Mouse (Mus musculus) hindbrain, embryonic 12.5 days (tissue): ENCODE results near the gene Lrrc28. TPM values are rescaled to one million over a fixed set of nuclear protein-coding genes. Genes with fewer than 3 reads are reported as not detected.

ENCODE experiments used
- ATAC-seq: fragments of 200-750 bp; cut with Nextera tagmentation; 2 replicates; pipeline ENCODE4 v1.8.0; 2017; ENCODE audit warnings: moderate TSS enrichment; ENCODE audit not compliant: low FRiP score
- H3K27ac ChIP-seq: fragments of 300-500 bp; sonication (generic); 2 replicates; pipeline ENCODE4 v1.5.1; 2016; ENCODE audit warnings: mild to moderate bottlenecking
- H3K27me3 ChIP-seq: fragments of 300-500 bp; sonication (generic); 2 replicates; pipeline ENCODE4 v1.6.1; 2016; ENCODE audit warnings: mild to moderate bottlenecking
- H3K36me3 ChIP-seq: fragments of 300-500 bp; sonication (generic); 2 replicates; pipeline ENCODE4 v1.6.1; 2016; ENCODE audit warnings: mild to moderate bottlenecking
- H3K4me1 ChIP-seq: fragments of 300-500 bp; sonication (generic); 2 replicates; pipeline ENCODE4 v1.6.1; 2016
- H3K4me2 ChIP-seq: fragments of 300-500 bp; sonication (generic); replicated peaks from 2 replicates; pipeline ENCODE4 v1.6.1; 2016; ENCODE audit warnings: mild to moderate bottlenecking
- H3K4me3 ChIP-seq: fragments of 300-500 bp; sonication (generic); 2 replicates; pipeline ENCODE4 v1.5.1; 2016; ENCODE audit warnings: mild to moderate bottlenecking
- H3K9ac ChIP-seq: fragments of 300-500 bp; sonication (generic); 2 replicates; pipeline ENCODE4 v1.6.1; 2016; ENCODE audit warnings: mild to moderate bottlenecking, moderate library complexity
- H3K9me3 ChIP-seq: fragments of 300-500 bp; sonication (generic); replicated peaks from 2 replicates; pipeline ENCODE4 v1.6.1; 2016; ENCODE audit warnings: mild to moderate bottlenecking
- WGBS: fragments of 180-500 bp; shearing (Covaris S2); methylation state at CpG from one replicate; pipeline ENCODE4 v1.1.7; 2016; 5-methylcytosine and 5-hydroxymethylcytosine counted together
- polyA plus RNA-seq: library from polyadenylated mRNA; unstranded; fragments of >200 nt; fragmentation: Nextera tagmentation; extraction: Ambion mirVana; gene quantifications from 2 replicates; pipeline ENCODE4 v1.2.1, GENCODE M21; 2016

Gene Lrrc28
- polyA plus RNA-seq, 1 experiment from 2014 or later: 31.3 TPM

DNA sequence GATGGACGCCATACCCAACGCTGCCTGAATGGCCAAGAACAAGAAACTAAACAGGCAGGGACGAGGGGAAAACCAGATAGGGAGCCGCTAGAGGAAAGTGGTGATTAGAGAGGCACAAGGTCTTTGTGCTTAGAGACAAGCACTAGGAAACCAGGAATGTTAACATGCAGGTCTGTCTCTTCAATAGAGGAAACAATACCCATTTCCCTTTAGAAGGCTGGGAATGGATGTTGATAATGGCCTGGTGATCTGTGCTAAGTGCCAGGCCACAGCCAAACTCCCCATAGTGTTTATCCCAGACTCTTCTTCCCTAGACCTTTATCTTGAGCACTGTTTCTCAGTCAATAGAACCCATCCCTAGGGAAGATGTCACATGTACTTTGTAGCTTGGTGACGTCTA, 61.2 kb downstream of the Lrrc28 start:
- Histone ChIP-seq H3K27me3 (no peaks in the 10 kb centered on the region), H3K9me3 (no peaks in the 10 kb centered on the region), H3K4me3 (no peak overlapping the region), H3K4me2 (no peak overlapping the region), H3K36me3 (no peaks in the 10 kb centered on the region), H3K9ac (no peak overlapping the region), H3K27ac (no peak overlapping the region), H3K4me1 (no peaks in the 10 kb centered on the region)
- whole genome bisulfite sequencing: 66% methylated on average over 5 of the region's 5 CpGs
- ATAC-seq: no peak

DNA sequence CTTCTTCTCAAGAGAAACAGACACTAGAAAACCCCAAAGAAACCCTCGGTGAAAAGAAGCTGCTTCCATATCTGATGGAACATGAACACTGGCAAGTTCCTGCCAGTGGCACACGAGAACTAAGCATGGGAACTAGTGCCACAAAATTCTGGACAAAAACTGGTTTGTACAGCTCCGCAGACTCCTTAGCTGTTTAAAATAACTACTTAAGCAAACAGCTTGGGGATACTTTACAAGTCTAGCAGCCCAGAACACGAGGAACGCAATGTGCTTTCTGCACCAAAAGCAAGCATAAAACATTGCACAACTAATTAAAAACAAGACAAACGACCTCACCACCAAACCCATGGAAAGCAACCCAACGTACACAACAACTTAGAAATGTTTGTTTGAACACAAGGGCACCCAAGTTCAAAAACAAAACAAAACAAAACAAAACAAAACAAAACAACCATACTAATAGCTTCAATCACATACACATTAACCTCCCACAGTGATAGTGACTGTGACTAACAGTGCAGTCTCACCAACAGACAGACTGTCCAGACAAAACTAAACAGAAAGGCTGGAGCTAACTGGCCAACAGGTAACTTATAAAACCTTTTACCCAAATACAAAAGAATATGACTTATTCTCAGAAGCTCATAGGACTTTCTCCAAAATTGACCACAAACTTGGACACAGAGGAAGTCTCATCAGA, 66.1 kb downstream of the Lrrc28 start:
- no peak for ATAC-seq
- Histone ChIP-seq H3K4me2 (no peak overlapping the region), H3K27me3 (no peaks in the 10 kb centered on the region), H3K9me3 (no peaks in the 10 kb centered on the region), H3K4me3 (no peak overlapping the region), H3K4me1 (no peaks in the 10 kb centered on the region), H3K27ac (no peak overlapping the region), H3K36me3 (no peaks in the 10 kb centered on the region), H3K9ac (no peak overlapping the region)
- WGBS: 74% methylated on average over 7 of the region's 7 CpGs

DNA sequence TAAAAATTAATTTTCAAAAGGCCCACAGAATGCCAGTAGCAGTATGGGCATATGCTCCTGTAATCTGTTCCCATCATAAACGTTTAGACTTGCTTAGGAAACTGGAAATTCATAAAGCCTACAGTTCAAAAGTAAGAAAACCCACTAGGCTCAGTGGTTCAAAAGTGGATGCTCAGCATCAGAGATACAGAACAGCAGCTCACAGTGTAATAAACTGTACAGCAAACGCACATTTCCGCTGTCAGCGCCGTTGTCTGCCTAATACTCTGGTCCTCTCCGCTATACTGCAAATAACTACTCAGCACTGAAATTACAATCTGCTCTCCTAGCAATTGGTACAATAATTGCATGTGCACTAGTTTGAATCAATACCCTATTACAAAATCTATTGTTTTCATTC, 67.0 kb downstream of the Lrrc28 start:
- Histone ChIP-seq H3K4me3 (no peak overlapping the region), H3K4me2 (no peak overlapping the region), H3K36me3 (no peaks in the 10 kb centered on the region), H3K9me3 (no peaks in the 10 kb centered on the region), H3K27ac (no peak overlapping the region), H3K4me1 (no peaks in the 10 kb centered on the region), H3K9ac (no peak overlapping the region), H3K27me3 (no peaks in the 10 kb centered on the region)
- 94% methylated on average over 6 of the region's 6 CpGs for WGBS
- ATAC-seq: no peak

DNA sequence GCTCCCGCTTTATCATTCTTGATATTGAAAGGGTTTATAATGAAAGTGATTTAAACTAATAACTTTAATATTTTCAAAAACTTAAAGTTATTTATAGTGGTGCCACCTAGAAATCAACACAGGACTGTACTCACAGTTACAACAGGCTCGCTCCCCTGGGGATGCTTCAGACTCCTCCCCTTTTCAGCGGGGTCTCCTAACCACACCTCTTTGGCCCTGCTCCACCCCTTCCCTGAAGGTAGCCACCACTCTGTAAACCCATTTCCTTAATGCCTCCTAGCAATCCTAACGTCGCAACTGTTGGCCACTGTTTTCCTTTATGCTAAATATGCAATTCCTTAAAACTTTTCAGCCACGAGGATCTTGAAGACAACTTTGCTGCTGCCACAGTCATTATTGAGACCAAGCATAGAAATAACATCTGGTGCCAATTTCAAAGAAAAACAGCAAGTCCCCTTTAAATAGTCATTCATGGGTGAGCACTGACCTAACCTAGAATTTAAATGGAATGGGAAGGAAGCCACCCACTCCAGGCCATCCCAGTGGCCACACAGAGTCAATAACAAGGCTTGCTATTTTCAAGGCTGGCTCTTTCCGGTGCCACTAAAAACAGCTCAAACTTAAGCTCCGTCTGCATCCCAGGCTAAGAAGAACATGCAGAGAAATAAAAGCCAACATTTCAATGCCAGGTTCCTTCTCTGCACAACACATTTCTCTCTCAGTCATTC, 78.4 kb downstream of the Lrrc28 start:
- ATAC-seq: no peak
- H3K4me3 ChIP-seq: no peak overlapping the region
- no peak overlapping the region for H3K9ac ChIP-seq
- H3K4me1 ChIP-seq: 0 out of 2 replicates have a peak, but pooled peaks cover 5% of the 10 kb centered on the region
- 62% methylated on average over 8 of the region's 8 CpGs for WGBS
- H3K36me3 ChIP-seq: no peaks in the 10 kb centered on the region
- H3K27ac ChIP-seq: no peak overlapping the region
- no peak overlapping the region for H3K4me2 ChIP-seq
- H3K27me3 ChIP-seq: no peaks in the 10 kb centered on the region
- no peaks in the 10 kb centered on the region for H3K9me3 ChIP-seq

DNA sequence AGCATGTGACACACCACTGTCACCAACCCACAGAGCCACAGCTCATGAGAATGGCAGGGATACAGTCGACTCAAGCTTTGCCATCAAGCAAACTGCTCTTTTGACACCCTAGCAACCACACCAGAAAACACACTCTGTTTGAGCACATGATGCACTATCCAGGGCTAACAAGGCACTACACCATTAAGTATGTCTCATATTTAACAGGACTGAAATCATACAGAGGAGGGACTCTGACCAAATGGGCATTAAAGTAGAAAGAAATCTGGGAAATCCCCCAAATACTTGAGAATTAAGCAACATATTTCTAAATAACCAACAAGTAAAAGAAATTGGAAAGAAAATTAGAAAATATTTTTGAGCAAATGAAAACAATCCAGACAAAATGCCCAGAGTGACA, 79.9 kb downstream of the Lrrc28 start:
- Histone ChIP-seq H3K27ac (no peak overlapping the region), H3K9me3 (no peaks in the 10 kb centered on the region), H3K27me3 (no peaks in the 10 kb centered on the region), H3K4me2 (no peak overlapping the region), H3K9ac (no peak overlapping the region), H3K36me3 (no peaks in the 10 kb centered on the region), H3K4me3 (no peak overlapping the region), H3K4me1 (0 out of 2 replicates have a peak, but pooled peaks cover 5% of the 10 kb centered on the region)
- no peak for ATAC-seq
- WGBS: 81% methylated on average over 1 of the region's 1 CpGs

DNA sequence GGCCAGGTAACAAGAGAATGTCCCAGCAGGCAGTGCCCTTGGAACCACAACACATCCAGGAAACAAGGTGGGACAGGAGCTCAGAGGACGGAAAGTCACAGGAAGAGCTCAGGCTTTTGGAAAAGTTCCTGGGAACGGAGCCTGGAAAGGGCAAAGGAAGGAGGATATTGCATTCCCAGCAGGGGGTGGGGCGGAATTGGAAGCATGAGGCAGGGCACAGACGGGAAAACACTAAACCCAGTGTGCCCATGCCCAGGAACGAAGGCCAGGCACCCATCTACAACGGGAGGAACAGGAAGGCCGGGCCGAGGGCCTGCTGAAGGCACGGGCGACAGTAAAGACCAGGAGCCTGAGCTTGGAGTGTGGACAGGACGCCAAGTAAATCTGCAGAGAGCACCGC, 82.9 kb downstream of the Lrrc28 start:
- H3K4me1 ChIP-seq: 0 out of 2 replicates have a peak, but pooled peaks cover 5% of the 10 kb centered on the region
- H3K4me3 ChIP-seq: no peak overlapping the region
- no peaks in the 10 kb centered on the region for H3K27me3 ChIP-seq
- H3K27ac ChIP-seq: no peak overlapping the region
- no peaks in the 10 kb centered on the region for H3K36me3 ChIP-seq
- 61% methylated on average over 12 of the region's 12 CpGs for whole genome bisulfite sequencing
- no peak overlapping the region for H3K9ac ChIP-seq
- H3K9me3 ChIP-seq: no peaks in the 10 kb centered on the region
- H3K4me2 ChIP-seq: no peak overlapping the region
- no peak for ATAC-seq

DNA sequence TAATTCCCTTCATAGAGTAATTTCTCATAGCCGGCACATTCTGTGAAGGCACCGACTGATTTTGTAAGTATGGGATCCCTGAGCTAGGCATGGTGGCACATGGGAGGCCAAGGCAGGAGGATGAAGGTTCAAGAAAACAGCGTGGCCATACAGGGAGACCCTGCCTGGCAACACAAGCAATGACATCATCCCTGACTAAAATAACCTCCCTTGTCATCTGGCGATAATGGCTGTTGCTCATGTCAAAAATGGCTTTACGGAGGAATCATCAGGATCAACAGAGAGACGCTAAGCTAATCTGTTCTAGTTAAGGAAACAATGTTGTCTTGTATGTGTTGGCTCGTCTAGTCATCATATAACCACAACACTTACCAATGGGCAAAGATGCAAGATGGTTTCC, 85.6 kb downstream of the Lrrc28 start:
- no peaks in the 10 kb centered on the region for H3K9me3 ChIP-seq
- 0 out of 2 replicates have a peak, but pooled peaks cover 3% of the 10 kb centered on the region for H3K4me1 ChIP-seq
- H3K9ac ChIP-seq: no peak overlapping the region
- ATAC-seq: no peak
- no peaks in the 10 kb centered on the region for H3K27me3 ChIP-seq
- WGBS: 94% methylated on average over 7 of the region's 7 CpGs
- no peak overlapping the region for H3K27ac ChIP-seq
- no peak overlapping the region for H3K4me2 ChIP-seq
- H3K4me3 ChIP-seq: no peak overlapping the region
- no peaks in the 10 kb centered on the region for H3K36me3 ChIP-seq

DNA sequence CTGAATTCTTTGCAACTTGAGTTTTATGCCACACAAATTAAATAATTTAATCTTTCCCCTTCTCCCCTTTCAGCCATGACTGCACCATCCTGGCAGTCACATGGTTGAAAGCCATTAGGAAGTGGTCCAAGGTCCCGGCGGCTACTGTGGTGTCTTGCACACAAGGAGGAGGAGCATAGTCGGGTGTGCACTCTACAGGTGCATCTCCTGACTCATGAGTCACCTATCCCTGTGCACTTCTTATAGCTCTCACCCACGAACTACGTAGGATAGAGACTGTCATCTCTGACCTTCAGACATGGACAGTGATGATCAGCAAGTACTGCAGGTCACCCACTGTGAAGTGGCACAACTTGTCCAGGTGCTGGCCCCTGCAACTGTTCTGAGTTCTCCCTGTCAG, 86.8 kb downstream of the Lrrc28 start:
- no peaks in the 10 kb centered on the region for H3K27me3 ChIP-seq
- no peak overlapping the region for H3K9ac ChIP-seq
- WGBS: 85% methylated on average over 5 of the region's 5 CpGs
- H3K4me3 ChIP-seq: no peak overlapping the region
- no peak for ATAC-seq
- H3K27ac ChIP-seq: no peak overlapping the region
- H3K36me3 ChIP-seq: no peaks in the 10 kb centered on the region
- no peak overlapping the region for H3K4me2 ChIP-seq
- H3K4me1 ChIP-seq: 0 out of 2 replicates have a peak, but pooled peaks cover 3% of the 10 kb centered on the region
- no peaks in the 10 kb centered on the region for H3K9me3 ChIP-seq

DNA sequence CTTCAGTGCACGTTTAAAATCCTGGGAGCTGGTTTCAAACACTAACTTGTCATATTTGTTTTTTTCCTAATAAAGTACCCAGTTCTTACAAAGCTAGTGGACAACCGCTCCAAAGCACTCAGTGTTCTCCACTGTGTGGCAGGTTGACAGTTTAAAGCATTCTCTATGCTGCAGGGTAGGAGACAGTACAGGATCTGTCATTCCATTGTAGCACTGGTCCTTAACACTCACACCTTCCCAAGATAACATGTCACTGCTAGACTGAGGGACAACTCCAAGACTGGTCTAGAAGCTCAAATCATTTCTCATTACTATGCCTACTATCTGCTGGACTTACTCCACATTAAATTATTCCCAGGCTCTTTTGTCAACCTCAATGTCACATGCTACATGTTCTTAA, 90.2 kb downstream of the Lrrc28 start:
- Histone ChIP-seq H3K9me3 (no peaks in the 10 kb centered on the region), H3K4me2 (no peak overlapping the region), H3K4me3 (no peak overlapping the region), H3K27ac (no peak overlapping the region), H3K36me3 (no peaks in the 10 kb centered on the region), H3K4me1 (no peaks in the 10 kb centered on the region), H3K9ac (no peak overlapping the region), H3K27me3 (no peaks in the 10 kb centered on the region)
- ATAC-seq: no peak
- 90% methylated on average over 2 of the region's 2 CpGs for WGBS

DNA sequence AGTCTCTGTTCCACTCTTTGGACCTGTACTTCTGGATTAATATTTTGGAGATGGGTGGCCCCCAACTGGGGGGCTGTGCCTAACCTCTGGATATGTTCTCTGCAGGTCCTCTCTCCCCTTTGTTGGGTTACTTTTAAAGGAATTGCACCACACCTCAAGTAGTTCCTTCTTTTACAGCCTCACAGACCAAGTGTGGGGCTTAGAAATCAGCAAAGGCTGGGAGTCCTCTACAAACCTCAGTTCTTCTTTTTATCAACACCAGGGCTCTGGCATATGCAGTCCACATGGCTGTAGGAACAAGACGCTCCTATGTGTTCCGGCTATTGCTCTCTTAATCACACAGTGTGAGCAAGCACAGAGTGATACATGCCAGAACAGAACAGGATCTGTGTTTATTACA, 93.8 kb downstream of the Lrrc28 start:
- H3K4me1 ChIP-seq: 0 out of 2 replicates have a peak, but pooled peaks cover 4% of the 10 kb centered on the region
- H3K4me3 ChIP-seq: no peak overlapping the region
- H3K4me2 ChIP-seq: no peak overlapping the region
- H3K27me3 ChIP-seq: no peaks in the 10 kb centered on the region
- ATAC-seq: no peak
- WGBS: 85% methylated on average over 2 of the region's 2 CpGs
- H3K36me3 ChIP-seq: no peaks in the 10 kb centered on the region
- H3K9ac ChIP-seq: no peak overlapping the region
- no peak overlapping the region for H3K27ac ChIP-seq
- H3K9me3 ChIP-seq: no peaks in the 10 kb centered on the region

DNA sequence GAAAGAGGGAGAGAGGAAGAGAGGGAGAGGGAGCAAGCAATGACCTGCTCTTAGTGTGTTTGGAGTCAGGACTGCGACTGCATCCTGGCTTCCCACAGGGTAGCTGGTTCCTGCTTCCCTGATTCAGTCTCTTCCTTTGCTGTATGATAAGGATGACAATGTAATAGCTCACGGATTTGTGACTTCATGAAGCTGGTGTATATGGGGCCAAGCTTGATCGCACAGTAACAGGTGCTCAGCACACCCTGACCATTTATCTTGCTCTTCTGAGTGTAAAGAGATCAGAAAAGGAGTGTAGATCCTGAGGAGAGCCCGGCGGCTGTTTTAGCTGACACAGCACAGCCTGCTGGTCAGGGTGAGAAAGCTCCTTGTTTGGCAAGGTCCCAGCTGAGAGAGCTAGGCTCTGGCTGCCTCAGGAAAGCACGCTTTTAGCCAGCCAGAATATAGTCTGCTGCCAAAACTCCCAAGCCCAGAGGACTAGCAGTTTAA, 96.0 kb downstream of the Lrrc28 start:
- Histone ChIP-seq H3K27ac (no peak overlapping the region), H3K4me2 (no peak overlapping the region), H3K4me1 (0 out of 2 replicates have a peak, but pooled peaks cover 4% of the 10 kb centered on the region), H3K36me3 (no peaks in the 10 kb centered on the region), H3K9me3 (no peaks in the 10 kb centered on the region), H3K27me3 (no peaks in the 10 kb centered on the region), H3K4me3 (no peak overlapping the region), H3K9ac (no peak overlapping the region)
- WGBS: 25% methylated on average over 6 of the region's 6 CpGs
- peak; percentile 77; the same call in 1 of the 2 replicates for ATAC-seq

DNA sequence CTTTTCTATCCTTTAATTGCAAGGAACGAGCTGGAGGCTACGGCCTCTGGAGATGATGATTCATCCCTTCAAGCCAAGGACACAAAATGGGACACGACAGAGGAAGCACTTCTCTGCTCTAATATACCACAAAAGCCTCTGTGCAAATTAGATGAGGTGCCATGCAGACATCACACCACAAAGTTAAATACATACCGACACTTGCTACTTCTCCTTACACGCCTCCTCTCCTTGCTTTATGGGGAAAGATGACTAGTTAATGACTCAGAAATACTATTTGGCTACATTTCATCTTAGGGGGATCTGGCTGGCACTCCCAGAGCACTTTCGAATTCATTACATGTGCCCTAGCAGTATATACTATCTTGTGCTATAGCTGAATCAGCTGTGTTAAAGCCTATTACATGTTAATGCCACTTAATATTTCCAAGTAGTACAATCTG, 96.4 kb downstream of the Lrrc28 start:
- Histone ChIP-seq H3K4me1 (0 out of 2 replicates have a peak, but pooled peaks cover 4% of the 10 kb centered on the region), H3K9ac (no peak overlapping the region), H3K9me3 (no peaks in the 10 kb centered on the region), H3K27me3 (no peaks in the 10 kb centered on the region), H3K36me3 (no peaks in the 10 kb centered on the region), H3K4me3 (no peak overlapping the region), H3K4me2 (no peak overlapping the region), H3K27ac (no peak overlapping the region)
- WGBS: 91% methylated on average over 6 of the region's 6 CpGs
- ATAC-seq: no peak
